In the genomic region with DNA sequence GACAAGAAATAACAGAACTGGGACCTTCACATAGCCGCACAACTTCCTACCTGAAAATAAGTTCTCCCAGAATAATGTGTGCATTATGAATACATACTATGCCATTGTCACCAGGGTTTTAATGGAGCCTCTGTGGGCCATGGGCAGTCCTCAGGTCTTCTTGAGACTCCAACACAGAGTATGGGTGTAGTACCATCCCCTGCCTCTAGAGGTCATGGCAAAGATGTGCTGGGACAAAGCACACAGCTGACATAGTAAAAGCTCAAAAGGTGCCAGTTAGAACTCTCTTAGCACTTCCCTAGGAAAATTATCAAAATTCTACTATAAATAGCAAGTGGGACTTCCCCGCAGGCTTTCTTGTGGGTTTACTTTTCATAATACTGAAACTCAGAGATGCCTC, we compare ENCODE assay signal across 9 mouse cellular contexts.
DNase-seq lines count a peak whose midpoint lies in the region; ATAC-seq and TF ChIP-seq lines count a peak whose summit lies in the region.
"Had no signal": no experiment of that assay in that cellular context is flagged by ENCODE, and none has a peak within 500 bp of the region (broad histone marks: within the 10 kb centered on the region; RNA-seq: fewer than 3 reads in every experiment).

No protein-coding gene starts in this region.

- no peak overlapping the region for H3K9ac ChIP-seq in midbrain, embryonic 14.5 days (replicated peaks; ENCODE audit: low read length)
- H3K9ac ChIP-seq in midbrain, embryonic 11.5 days (ENCODE audit: low read length): no peak overlapping the region
- H3K9ac ChIP-seq: neural tube, embryonic 13.5 days had no signal

- DNase-seq in gastrocnemius, postnatal 10 days: peak; percentile 43
- DNase-seq in gastrocnemius, adult 8-10 months (ENCODE audit: low spot score in 2 of 2): no peak
- peak; percentile 52 for DNase-seq in midbrain, embryonic 14.5 days
- no peak for DNase-seq in midbrain, embryonic 11.5 days (ENCODE audit: low spot score, missing footprints)
- DNase-seq in adrenal gland, adult 8-10 months: peak; percentile 6
- DNase-seq in lung, postnatal 36 days: peak; percentile 43
- DNase-seq in T-cell, adult 2 months (ENCODE audit: low spot score): no peak

- 87% methylated on average over 2 of the region's 2 CpGs for WGBS in midbrain, embryonic 14.5 days
- 77% methylated on average over 2 of the region's 2 CpGs for WGBS in midbrain, embryonic 11.5 days

- no peak overlapping the region for H3K4me3 ChIP-seq in midbrain, embryonic 14.5 days (replicated peaks; ENCODE audit: low read depth, low read length)
- no peak overlapping the region for H3K4me3 ChIP-seq in midbrain, embryonic 11.5 days (ENCODE audit: low read depth, low read length)
- no peak overlapping the region for H3K4me3 ChIP-seq in embryonic fibroblast, embryonic 13.5 days (ENCODE audit: insufficient read depth, low read length)
- H3K4me3 ChIP-seq: neural tube, embryonic 13.5 days had no signal

- ATAC-seq in midbrain, embryonic 14.5 days (ENCODE audit: low FRiP score, low TSS enrichment): no peak
- ATAC-seq in midbrain, embryonic 11.5 days (ENCODE audit: low FRiP score): no peak

- no peaks in the 10 kb centered on the region for H3K4me1 ChIP-seq in midbrain, embryonic 14.5 days (ENCODE audit: control insufficient read depth, insufficient read depth, low read length)
- no peaks in the 10 kb centered on the region for H3K4me1 ChIP-seq in midbrain, embryonic 11.5 days (ENCODE audit: control insufficient read depth, insufficient read depth, low read length)
- H3K4me1 ChIP-seq in embryonic fibroblast, embryonic 13.5 days (ENCODE audit: control insufficient read depth, insufficient read depth, low read length): no peaks in the 10 kb centered on the region
- H3K4me1 ChIP-seq: neural tube, embryonic 13.5 days had no signal

- H3K27ac ChIP-seq in midbrain, embryonic 14.5 days (replicated peaks; ENCODE audit: low read depth, low read length): no peak overlapping the region
- no peak overlapping the region for H3K27ac ChIP-seq in midbrain, embryonic 11.5 days (ENCODE audit: low read depth, low read length)
- no peak overlapping the region for H3K27ac ChIP-seq in embryonic fibroblast, embryonic 13.5 days (ENCODE audit: insufficient read depth, low read length)
- H3K27ac ChIP-seq: neural tube, embryonic 13.5 days had no signal

- TF ChIP-seq POLR2A in embryonic fibroblast, embryonic 13.5 days (IDR thresholded peaks at IDR 0.05; ENCODE audit: low read depth, low read length): no peak

- H3K36me3 ChIP-seq in midbrain, embryonic 14.5 days (ENCODE audit: control insufficient read depth, insufficient read depth, low read length): no peaks in the 10 kb centered on the region
- no peaks in the 10 kb centered on the region for H3K36me3 ChIP-seq in midbrain, embryonic 11.5 days (ENCODE audit: control insufficient read depth, insufficient read depth, low read length)
- H3K36me3 ChIP-seq: neural tube, embryonic 13.5 days had no signal

- no peaks in the 10 kb centered on the region for H3K9me3 ChIP-seq in midbrain, embryonic 14.5 days (ENCODE audit: control insufficient read depth, low read length)
- H3K9me3 ChIP-seq in midbrain, embryonic 11.5 days (ENCODE audit: control insufficient read depth, low read length): no peaks in the 10 kb centered on the region

- no peaks in the 10 kb centered on the region for H3K27me3 ChIP-seq in midbrain, embryonic 14.5 days (ENCODE audit: control insufficient read depth, insufficient read depth, low read length)
- H3K27me3 ChIP-seq in midbrain, embryonic 11.5 days (ENCODE audit: control insufficient read depth, insufficient read depth, low read length): no peaks in the 10 kb centered on the region
- H3K27me3 ChIP-seq: neural tube, embryonic 13.5 days had no signal

- TF ChIP-seq CTCF in embryonic fibroblast, embryonic 13.5 days (IDR thresholded peaks at IDR 0.05; ENCODE audit: borderline replicate concordance, insufficient read depth, low read length): 0 out of 2 replicates have a peak, but pooled peaks have one; percentile 6

- no peak overlapping the region for H3K4me2 ChIP-seq in midbrain, embryonic 14.5 days (ENCODE audit: low read length)
- no peak overlapping the region for H3K4me2 ChIP-seq in midbrain, embryonic 11.5 days
- H3K4me2 ChIP-seq: neural tube, embryonic 13.5 days had no signal

Comparison
In these comparisons a context has a peak if more than half of its experiments do, and no peak if none do; other contexts are left out.
1. DNase-seq: peak in gastrocnemius, postnatal 10 days (single experiment), midbrain, embryonic 14.5 days (single experiment), adrenal gland, adult 8-10 months (single experiment) and lung, postnatal 36 days (single experiment); none in gastrocnemius, adult 8-10 months (0 of 2), midbrain, embryonic 11.5 days (single experiment) and T-cell, adult 2 months (single experiment).